Mouse (Mus musculus): ENCODE measurements at regions not wholly inside any gene's neighbourhood (a gene's known extent, or its start where the extent isn't known, plus 50 kb on each side); places are given as distances from the start of the nearest gene placed in this dataset.
A peak's percentile ranks its signal among the peaks of the same experiment; 100 is the strongest.
"Not testable (repeated sequence)": the region's sequence is repeated elsewhere in the genome, so short reads cannot be mapped to it uniquely, and the experiment has no call there.

DNA sequence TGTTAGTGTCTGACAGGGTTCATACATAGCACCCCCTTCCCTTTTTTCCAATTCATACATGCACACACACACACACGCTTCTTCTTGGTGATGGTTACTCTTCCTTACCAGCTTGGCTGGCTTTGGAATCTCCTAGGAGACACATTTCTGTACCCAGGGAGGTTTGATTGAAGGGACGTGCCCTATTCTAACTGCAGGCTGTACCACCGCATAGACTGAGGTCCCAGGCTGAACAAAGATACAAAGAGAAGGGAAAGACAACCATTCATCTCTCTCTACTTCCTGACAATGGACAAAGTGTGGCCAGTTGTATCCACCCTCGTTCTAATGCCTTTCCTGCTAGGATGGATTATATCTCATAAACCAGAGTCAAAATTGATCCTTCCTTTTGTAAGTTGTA lies 100.0 kb downstream of the Raet1d start:
- not testable (repeated sequence) for DNase-seq

DNA sequence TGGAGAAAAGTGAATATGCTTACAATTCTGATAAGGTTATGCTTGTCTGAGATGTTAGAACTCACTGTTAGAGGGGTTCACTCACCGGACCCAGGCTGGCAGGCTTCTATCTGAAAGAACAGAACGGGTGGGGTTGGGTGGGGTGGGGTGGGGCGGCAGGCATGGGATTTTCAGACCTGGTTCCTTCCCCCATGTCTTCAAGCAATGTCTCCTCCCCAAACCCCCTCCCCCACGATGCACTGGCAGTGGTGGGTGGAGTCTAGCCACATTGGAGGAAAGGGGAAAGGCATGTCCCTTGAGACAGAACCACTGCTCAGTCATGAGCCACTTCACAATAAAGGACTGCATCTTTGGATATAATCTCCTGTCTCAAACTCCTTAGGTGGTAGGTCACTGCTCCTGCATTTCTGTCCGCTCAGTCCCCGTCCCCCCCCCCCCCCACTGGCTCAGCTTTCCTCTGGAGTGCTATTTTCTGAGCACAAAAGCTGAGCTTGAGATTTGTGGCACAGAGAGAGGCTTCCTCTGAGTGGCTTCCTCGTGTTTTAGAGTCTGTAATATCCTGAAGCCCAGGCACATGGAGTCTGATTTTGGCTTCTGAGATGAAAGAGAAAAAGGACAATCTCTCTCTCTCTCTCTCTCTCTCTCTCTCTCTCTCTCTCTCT lies 100.6 kb downstream of the Raet1d start:
- not testable (repeated sequence) for DNase-seq

DNA sequence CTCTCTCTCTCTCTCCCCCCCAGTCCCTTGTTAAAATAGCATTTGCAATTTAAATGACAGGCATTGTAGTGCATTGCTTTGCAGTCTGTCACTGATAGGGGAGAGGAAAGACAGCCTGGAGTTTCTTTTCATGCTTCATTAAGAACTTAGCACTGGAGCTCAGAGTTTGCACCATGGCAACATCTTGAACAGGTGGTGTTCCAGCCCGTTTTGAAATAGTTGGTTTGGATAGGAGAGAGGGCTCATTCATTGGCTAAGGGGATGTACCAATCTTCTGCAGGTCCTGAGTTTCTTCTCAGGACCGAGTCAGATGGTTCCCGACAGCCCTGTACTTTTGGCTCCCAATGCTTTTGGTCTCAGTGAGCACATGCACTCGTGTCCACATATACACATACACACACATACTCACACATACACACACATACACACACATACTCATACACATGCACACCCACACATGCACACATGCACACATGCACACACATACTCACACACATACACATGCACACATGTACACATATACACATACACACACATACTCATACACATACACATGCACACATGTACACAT lies 101.2 kb downstream of the Raet1d start:
- DNase-seq = not testable (repeated sequence)

DNA sequence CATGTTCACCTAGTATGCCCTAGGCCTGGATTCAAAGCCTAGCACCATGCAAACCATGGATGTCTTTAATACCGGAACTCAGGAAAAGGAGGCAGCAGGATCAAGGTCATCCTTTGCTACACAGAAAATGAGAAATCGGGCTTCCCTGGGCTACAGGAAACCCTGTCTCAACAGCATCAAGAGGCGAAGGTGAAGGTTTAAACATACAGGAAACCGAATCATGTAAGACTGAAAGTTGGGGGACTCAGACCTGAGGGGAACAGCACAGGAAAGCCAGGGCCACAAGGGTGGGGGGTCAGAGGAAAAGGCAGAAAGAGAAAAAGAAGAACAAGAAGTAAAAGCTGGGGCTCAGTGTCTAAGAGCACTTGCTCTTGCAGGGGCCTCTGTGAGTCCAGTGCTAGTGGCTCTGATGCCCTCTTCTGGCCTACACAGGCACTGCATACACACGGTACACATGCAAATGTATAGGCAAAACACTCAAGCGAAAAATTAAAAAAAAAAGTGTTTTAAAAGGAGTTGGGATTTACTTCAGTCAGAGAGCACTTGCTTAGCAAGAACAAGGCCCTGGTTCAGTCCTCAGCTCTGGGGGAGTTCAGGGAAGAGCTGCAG lies 111.5 kb downstream of the Raet1d start:
- DNase-seq = peak in 1 of 2 experiments; percentile 6

DNA sequence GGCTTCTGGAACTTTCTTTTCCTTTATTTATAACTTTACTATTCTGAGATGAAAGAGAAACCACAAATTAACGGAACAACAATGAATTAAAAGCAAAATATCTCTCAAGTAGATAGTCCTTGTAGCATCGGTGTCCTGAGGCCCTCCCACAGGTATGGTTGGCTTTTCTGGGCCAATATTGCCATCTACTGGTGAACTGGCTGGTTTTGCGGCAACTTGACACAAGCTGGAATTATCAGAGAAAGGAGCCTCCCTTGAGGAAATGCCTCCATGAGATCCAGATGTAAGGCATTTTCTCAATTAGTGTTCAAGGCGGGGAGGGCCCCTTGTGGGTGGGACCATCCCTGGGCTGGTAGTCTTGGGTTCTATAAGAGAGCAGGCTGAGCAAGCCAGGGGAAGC lies 119.5 kb downstream of the Raet1d start:
- DNase-seq = not testable (repeated sequence)

DNA sequence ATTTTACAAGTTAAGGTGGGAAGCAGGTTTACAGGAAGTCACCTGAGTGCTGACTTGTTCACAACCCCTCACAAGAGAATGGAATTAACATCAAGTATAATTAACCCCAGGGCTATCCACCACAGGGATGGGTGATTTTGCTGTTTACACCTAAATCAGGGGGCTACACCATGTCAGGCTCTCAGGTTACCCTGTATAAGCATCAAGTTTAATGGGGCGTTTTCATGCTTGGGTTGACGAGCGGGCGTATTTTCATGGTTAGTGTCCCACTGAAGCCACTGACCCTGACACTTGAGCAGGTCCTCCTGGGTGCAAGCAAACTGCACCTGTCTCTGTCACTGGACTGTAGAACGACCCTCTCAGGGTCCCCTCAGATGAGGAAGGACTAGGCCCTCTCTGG lies 126.7 kb downstream of the Raet1d start:
- not testable (repeated sequence) for DNase-seq

DNA sequence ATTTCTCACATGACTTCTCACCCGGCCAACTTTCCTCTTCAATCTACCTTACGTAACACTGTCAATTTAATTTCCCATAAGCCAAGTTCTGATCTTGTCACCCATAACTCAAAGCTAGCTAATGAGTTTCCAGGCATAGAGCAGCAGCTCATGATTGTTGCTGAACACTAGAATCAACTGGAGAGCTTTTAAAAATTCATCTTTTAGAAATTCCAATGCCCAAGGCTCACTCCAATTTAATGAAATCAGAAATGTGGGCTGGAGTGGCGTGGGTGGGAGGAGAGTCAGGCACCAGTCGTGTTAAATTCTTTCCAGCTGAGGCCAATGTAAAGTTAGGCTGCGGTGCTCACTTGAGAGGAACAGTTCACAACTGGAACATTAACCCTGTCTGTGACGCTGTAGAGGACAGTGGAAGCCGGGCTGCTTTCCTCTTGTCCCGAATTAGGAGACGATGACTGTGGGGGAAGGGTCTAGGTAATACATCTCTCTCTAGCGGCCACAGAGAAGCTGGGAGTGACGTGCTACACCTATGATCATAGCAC lies 131.5 kb downstream of the Raet1d start:
- DNase-seq = not testable (repeated sequence)

DNA sequence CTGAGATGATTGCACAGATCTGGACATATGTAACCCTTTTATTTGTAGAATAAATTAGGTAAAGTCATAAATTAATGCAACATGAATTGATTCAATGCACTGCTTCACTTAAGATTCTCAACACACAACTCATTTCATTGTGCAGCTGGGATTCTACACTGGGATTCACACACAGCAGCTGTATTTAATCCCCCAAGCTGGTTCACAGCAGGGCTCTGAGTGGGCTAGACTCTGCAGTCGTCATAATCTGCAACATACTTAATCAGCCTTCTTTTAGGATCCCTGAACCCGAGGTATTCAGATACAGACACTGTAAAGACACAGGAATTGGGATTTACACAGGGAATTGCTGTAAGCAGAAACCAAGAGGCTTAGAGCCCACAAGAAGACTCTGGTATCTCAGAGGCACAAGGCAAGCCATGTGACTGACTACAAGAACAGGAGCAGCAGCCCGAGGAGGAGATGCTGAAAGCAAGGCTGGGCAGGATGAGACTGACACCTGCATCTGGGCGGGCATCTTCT lies 135.7 kb downstream of the Raet1d start:
- no peak for DNase-seq
